Mouse (Mus musculus): ENCODE measurements around the gene Olfr733.

GRCm38 (mm10) chr14:50326661-50327060 is 25.3 kb upstream of the Olfr733 start, which contains the start of gene Olfr734:
- no peak for TF ChIP-seq CTCF (conservative IDR thresholded peaks at IDR 0.05 in 1 of 2, IDR thresholded peaks at IDR 0.05 in 1 of 2; ENCODE audit: low read depth in 2 of 2, low read length in 2 of 2)
- no peak for TF ChIP-seq CHD1 (IDR thresholded peaks at IDR 0.05; ENCODE audit: low read depth, low read length)

Measured in CH12.LX (cell line).